Mouse (Mus musculus): ENCODE measurements around the gene Cdk11b. TPM values are rescaled to one million over a fixed set of nuclear protein-coding genes. Genes with fewer than 3 reads are reported as not detected.

Cdk11b gene
- total RNA-seq (2014; rRNA removed), result 20.7 and 21.8 TPM in 2 replicates
- 48.7 and 64.7 TPM in 2 replicates for polyA plus RNA-seq (2015; fragmentation: Nextera tagmentation; extraction: Ambion mirVana)

DNA sequence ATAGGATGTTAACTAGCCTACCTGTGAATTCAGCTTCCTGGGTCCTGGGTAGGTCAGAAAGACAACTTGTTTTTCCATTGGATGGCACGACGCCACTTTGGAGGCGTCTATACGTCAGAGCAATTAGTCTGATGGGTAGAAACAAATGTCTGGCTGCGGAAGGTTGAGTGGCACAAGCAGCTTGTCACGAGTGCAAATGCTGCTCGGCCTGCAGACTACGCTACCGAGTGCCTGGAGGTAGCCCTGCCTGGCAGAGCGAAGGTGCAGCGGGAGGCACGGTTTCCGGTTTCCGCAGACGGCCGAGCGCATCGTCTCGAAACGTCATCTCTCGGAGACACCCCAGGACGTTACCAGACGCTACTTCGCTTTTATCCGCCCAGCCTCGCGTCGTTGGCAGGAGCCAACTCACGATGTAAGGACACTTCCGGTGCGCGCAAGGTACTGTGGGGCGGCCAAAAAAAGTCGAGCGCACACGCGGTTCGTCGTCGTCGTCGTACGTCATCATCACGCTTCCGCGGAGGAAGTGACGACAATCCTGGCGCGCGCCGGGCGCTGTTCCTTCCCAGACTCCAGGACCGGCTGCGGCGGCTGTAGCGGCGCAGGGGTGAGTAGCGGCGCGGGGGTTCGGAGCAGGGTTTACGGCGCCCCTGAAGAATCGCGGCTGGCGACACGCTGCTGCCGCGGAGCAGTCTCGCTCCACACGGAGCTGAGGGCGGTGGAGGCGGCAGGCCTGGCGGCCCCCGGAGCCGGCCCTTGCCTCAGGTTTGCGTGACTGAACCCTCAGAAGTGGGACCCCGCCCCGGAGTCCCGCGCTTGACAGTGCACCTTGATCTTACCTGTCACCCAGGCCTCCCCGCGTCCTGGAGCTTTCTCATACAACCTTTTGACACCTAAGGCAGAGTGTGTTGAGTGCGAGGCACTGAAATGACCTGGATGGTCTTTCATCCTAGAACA is at the start of gene Cdk11b:
Gene Cdk11b, plus strand, starts transcription at position 517 of the 954 bp plus-strand sequence.
- Histone ChIP-seq H3K36me3 (ENCODE audit: insufficient read depth) (peaks cover 31% of the 10 kb centered on the region), H3K9ac (peak within 1 kb of the TSS; percentile 71), H3K27me3 (ENCODE audit: insufficient read depth, low read length) (no peaks in the 10 kb centered on the region), H3K4me2 (ENCODE audit: low read depth) (peak within 1 kb of the TSS; percentile 79), H3K4me3 (ENCODE audit: low read depth, low read length) (peak within 1 kb of the TSS; percentile 95), H3K4me1 (ENCODE audit: insufficient read depth) (no peaks in the 10 kb centered on the region), H3K27ac (ENCODE audit: low read depth, low read length) (peak within 1 kb of the TSS; percentile 95), H3K9me3 (ENCODE audit: low read length) (no peaks in the 10 kb centered on the region)
- TF ChIP-seq CTCF (IDR thresholded peaks at IDR 0.05; ENCODE audit: low read depth), result no peak
- ATAC-seq (peak; percentile 100), DNase-seq (peak; percentile 100)
- 4% methylated on average over 84 of the region's 84 CpGs for WGBS

- Histone ChIP-seq H3K4me1 (ENCODE audit: insufficient read depth) (no peaks in the 10 kb centered on the region), H3K4me3 (ENCODE audit: low read depth, low read length) (no peak overlapping the region), H3K27me3 (ENCODE audit: insufficient read depth, low read length) (no peaks in the 10 kb centered on the region), H3K9me3 (ENCODE audit: low read length) (no peaks in the 10 kb centered on the region), H3K27ac (ENCODE audit: low read depth, low read length) (no peak overlapping the region), H3K36me3 (ENCODE audit: insufficient read depth) (peaks cover 27% of the 10 kb centered on the region), H3K4me2 (ENCODE audit: low read depth) (no peak overlapping the region), H3K9ac (no peak overlapping the region)
- 91% methylated on average over 11 of the region's 11 CpGs for WGBS
- DNase-seq, result no peak
- ATAC-seq, result no peak
- TF ChIP-seq CTCF (IDR thresholded peaks at IDR 0.05; ENCODE audit: low read depth), result no peak
These were observed 49.7 kb upstream of the Cdk11b start for GRCm38 (mm10) chr4:155574931-155575330.

- H3K27ac ChIP-seq (ENCODE audit: low read depth, low read length), result no peak overlapping the region
- no peak for ATAC-seq
- no peaks in the 10 kb centered on the region for H3K9me3 ChIP-seq (ENCODE audit: low read length)
- H3K27me3 ChIP-seq (ENCODE audit: insufficient read depth, low read length), result no peaks in the 10 kb centered on the region
- no peak for DNase-seq
- no peak overlapping the region for H3K4me2 ChIP-seq (ENCODE audit: low read depth)
- no peak overlapping the region for H3K9ac ChIP-seq
- H3K36me3 ChIP-seq (ENCODE audit: insufficient read depth), result peaks cover 31% of the 10 kb centered on the region
- TF ChIP-seq CTCF (IDR thresholded peaks at IDR 0.05; ENCODE audit: low read depth), result no peak
- no peak overlapping the region for H3K4me3 ChIP-seq (ENCODE audit: low read depth, low read length)
- H3K4me1 ChIP-seq (ENCODE audit: insufficient read depth), result no peaks in the 10 kb centered on the region
- WGBS, result 81% methylated on average over 8 of the region's 8 CpGs
These were observed 49.1 kb upstream of the Cdk11b start for GRCm38 (mm10) chr4:155575521-155575920.

GRCm38 (mm10) chr4:155577132-155577531 is 47.5 kb upstream of the Cdk11b start:
- whole genome bisulfite sequencing, result 97% methylated on average over 9 of the region's 9 CpGs
- Histone ChIP-seq H3K4me1 (ENCODE audit: insufficient read depth) (no peaks in the 10 kb centered on the region), H3K9ac (no peak overlapping the region), H3K9me3 (ENCODE audit: low read length) (no peaks in the 10 kb centered on the region), H3K36me3 (ENCODE audit: insufficient read depth) (peaks cover 32% of the 10 kb centered on the region), H3K27me3 (ENCODE audit: insufficient read depth, low read length) (no peaks in the 10 kb centered on the region), H3K4me3 (ENCODE audit: low read depth, low read length) (no peak overlapping the region), H3K27ac (ENCODE audit: low read depth, low read length) (no peak overlapping the region), H3K4me2 (ENCODE audit: low read depth) (no peak overlapping the region)
- DNase-seq, result no peak
- ATAC-seq, result no peak
- no peak for TF ChIP-seq CTCF (IDR thresholded peaks at IDR 0.05; ENCODE audit: low read depth)

GRCm38 (mm10) chr4:155577741-155578140 is 46.9 kb upstream of the Cdk11b start:
- no peaks in the 10 kb centered on the region for H3K4me1 ChIP-seq (ENCODE audit: insufficient read depth)
- H3K4me3 ChIP-seq (ENCODE audit: low read depth, low read length), result no peak overlapping the region
- no peak overlapping the region for H3K27ac ChIP-seq (ENCODE audit: low read depth, low read length)
- peaks cover 37% of the 10 kb centered on the region for H3K36me3 ChIP-seq (ENCODE audit: insufficient read depth)
- TF ChIP-seq CTCF (IDR thresholded peaks at IDR 0.05; ENCODE audit: low read depth), result no peak
- H3K9ac ChIP-seq, result no peak overlapping the region
- no peak overlapping the region for H3K4me2 ChIP-seq (ENCODE audit: low read depth)
- H3K27me3 ChIP-seq (ENCODE audit: insufficient read depth, low read length), result no peaks in the 10 kb centered on the region
- ATAC-seq (no peak), DNase-seq (no peak)
- H3K9me3 ChIP-seq (ENCODE audit: low read length), result no peaks in the 10 kb centered on the region
- 90% methylated on average over 5 of the region's 5 CpGs for WGBS

DNA sequence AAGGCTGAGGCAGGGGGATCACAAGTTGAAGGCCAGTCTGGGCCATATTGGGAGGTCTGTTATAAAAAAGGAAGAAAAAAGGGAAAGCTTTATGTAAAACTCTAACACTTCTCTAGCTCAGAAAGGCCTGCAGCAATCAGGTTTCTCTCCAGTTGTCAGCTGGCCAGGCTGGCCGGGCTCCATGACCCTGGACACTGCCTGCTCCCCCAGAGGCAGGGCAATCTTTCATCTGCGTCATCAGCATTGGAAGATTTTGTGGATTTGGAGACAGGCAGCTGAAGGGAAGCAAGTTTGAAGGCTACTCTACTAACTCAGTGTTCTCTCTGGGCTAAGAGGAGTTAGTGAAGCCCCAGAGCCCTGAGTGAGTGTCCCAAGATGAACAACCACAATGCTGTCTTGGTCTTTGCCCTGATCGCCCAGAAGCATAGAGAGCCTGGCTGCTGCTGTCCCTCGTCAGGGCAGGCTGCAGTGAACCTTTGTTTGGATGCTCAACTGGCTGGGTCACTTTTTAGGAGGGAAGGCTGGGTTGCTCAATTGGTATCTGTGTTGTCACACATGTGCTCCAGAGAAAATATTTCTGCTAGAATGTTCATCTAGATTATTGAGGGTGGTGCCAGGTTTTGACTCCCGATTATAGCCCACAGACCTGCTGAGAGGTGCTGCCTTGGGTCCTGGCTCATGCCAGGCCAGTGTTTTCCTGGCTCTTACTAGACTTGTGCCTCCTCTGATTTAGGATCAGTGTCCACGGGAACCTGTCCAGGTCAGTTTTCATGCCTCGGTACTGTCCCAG is 46.1 kb upstream of the Cdk11b start:
- H3K27me3 ChIP-seq (ENCODE audit: insufficient read depth, low read length), result no peaks in the 10 kb centered on the region
- no peaks in the 10 kb centered on the region for H3K4me1 ChIP-seq (ENCODE audit: insufficient read depth)
- ATAC-seq (no peak), DNase-seq (no peak)
- H3K36me3 ChIP-seq (ENCODE audit: insufficient read depth), result peaks cover 40% of the 10 kb centered on the region
- H3K4me2 ChIP-seq (ENCODE audit: low read depth), result no peak overlapping the region
- no peak overlapping the region for H3K9ac ChIP-seq
- no peak for TF ChIP-seq CTCF (IDR thresholded peaks at IDR 0.05; ENCODE audit: low read depth)
- 90% methylated on average over 7 of the region's 7 CpGs for WGBS
- H3K9me3 ChIP-seq (ENCODE audit: low read length), result no peaks in the 10 kb centered on the region
- H3K4me3 ChIP-seq (ENCODE audit: low read depth, low read length), result no peak overlapping the region
- no peak overlapping the region for H3K27ac ChIP-seq (ENCODE audit: low read depth, low read length)
